In genomic region chr11:104441475-104442332, GRCm38 (mm10) we compare ENCODE assay signal across 8 mouse cellular contexts. TPM values are rescaled to one million over a fixed set of nuclear protein-coding genes. Genes with fewer than 3 reads are reported as not detected.
A peak's percentile ranks its signal among the peaks of the same experiment; 100 is the strongest.
DNase-seq lines count a peak whose midpoint lies in the region; ATAC-seq lines count a peak whose summit lies in the region.

No protein-coding gene starts in this region.

- WGBS in hindbrain, embryonic 13.5 days = under 1% methylated on average over 64 of the region's 92 CpGs

- peaks cover 19% of the 10 kb centered on the region for H3K4me1 ChIP-seq in hindbrain, embryonic 13.5 days (replicated peaks)

- peak overlapping the region; percentile 100 for H3K27ac ChIP-seq in hindbrain, embryonic 13.5 days

- H3K9me3 ChIP-seq in hindbrain, embryonic 13.5 days = no peaks in the 10 kb centered on the region

- H3K4me2 ChIP-seq in hindbrain, embryonic 13.5 days = peak overlapping the region; percentile 77

- peak overlapping the region; percentile 99 for H3K9ac ChIP-seq in hindbrain, embryonic 13.5 days

- peak; percentile 53 for ATAC-seq in hindbrain, embryonic 13.5 days (ENCODE audit: low FRiP score)

- peak; percentile 77 for DNase-seq in Muller cell, postnatal 12 days (ENCODE audit: inconsistent ontology term)
- DNase-seq in cerebellum, postnatal 14 days = peak; percentile 77 to 80
- peak; percentile 59 to 62 for DNase-seq in frontal cortex, postnatal 14 days (ENCODE audit: low spot score in 2 of 2)
- DNase-seq in layer of hippocampus, postnatal 25 days (ENCODE audit: extremely low spot score in 1 of 2, low spot score in 1 of 2) = peak; percentile 56 to 67
- DNase-seq in lung, postnatal 14 days = peak; percentile 75
- peak; percentile 75 for DNase-seq in retina, adult 2 months (ENCODE audit: low read depth, low spot score)
- peak; percentile 72 for DNase-seq in thymus, postnatal 25 days

- peak overlapping the region; percentile 76 for H3K4me3 ChIP-seq in hindbrain, embryonic 13.5 days

- no peaks in the 10 kb centered on the region for H3K36me3 ChIP-seq in hindbrain, embryonic 13.5 days

- no peaks in the 10 kb centered on the region for H3K27me3 ChIP-seq in hindbrain, embryonic 13.5 days

RNA-seq across cellular contexts. Expression of gene Kansl1, which starts 27.0 kb away (rescaled TPM):
- 27.9 and 29.8 TPM in 2 replicates for polyA plus RNA-seq in hindbrain, embryonic 13.5 days (2015; fragmentation: Nextera tagmentation; extraction: Ambion mirVana)
- total RNA-seq in layer of hippocampus, postnatal 25 days (2021) = 10 to 100 TPM; 61.0 to 69.9 TPM

Comparison
In these comparisons a context has a peak if more than half of its experiments do, and no peak if none do; other contexts are left out.
1. Peak in every context shown above with its lines: DNase-seq, ATAC-seq, H3K4me3 ChIP-seq and H3K27ac ChIP-seq.